Mouse (Mus musculus) spleen, adult 12 weeks (tissue): Measurements from ENCODE around the gene Il24.

ENCODE experiments used
- DNase-seq: peaks from one replicate; pipeline ENCODE4 v3.0.0; 2022; ENCODE audit warnings: low spot score

Gene Il24

GRCm38 (mm10) chr1:130887354-130887753 is at the start of gene Il24:
TSS of gene Il24 (minus strand) at chr1:130887454.
- DNase-seq: no peak

GRCm38 (mm10) chr1:130936351-130936750 is 49.1 kb upstream of the Il24 start:
- DNase-seq: no peak

- no peak for DNase-seq
Measured at GRCm38 (mm10) chr1:130926484-130926883, 39.2 kb upstream of the Il24 start.

GRCm38 (mm10) chr1:130918323-130918980 is 31.2 kb upstream of the Il24 start:
- DNase-seq: no peak

GRCm38 (mm10) chr1:130911401-130912010 is 24.3 kb upstream of the Il24 start, which contains the start of gene Il20:
TSS of gene Il20 (minus strand) at chr1:130911451.
- DNase-seq: no peak

GRCm38 (mm10) chr1:130902505-130902904 is 15.3 kb upstream of the Il24 start:
- no peak for DNase-seq

- no peak for DNase-seq
Measured at GRCm38 (mm10) chr1:130894468-130894867, 7.2 kb upstream of the Il24 start.

GRCm38 (mm10) chr1:130893329-130894040 is 6.2 kb upstream of the Il24 start:
- no peak for DNase-seq

GRCm38 (mm10) chr1:130892446-130892845 is 5.2 kb upstream of the Il24 start:
- no peak for DNase-seq

- no peak for DNase-seq
Measured at GRCm38 (mm10) chr1:130883146-130883545, 4.1 kb downstream of the Il24 start.

GRCm38 (mm10) chr1:130879927-130880326 is 7.3 kb downstream of the Il24 start:
- DNase-seq: no peak

- peak; percentile 4 for DNase-seq
Measured at GRCm38 (mm10) chr1:130877889-130878614, 9.2 kb downstream of the Il24 start.

GRCm38 (mm10) chr1:130876931-130877509 is 10.2 kb downstream of the Il24 start:
- no peak for DNase-seq

- no peak for DNase-seq
Measured at GRCm38 (mm10) chr1:130875910-130876309, 11.3 kb downstream of the Il24 start.

GRCm38 (mm10) chr1:130875139-130875538 is 12.1 kb downstream of the Il24 start:
- no peak for DNase-seq

- no peak for DNase-seq
Measured at GRCm38 (mm10) chr1:130872912-130873311, 14.3 kb downstream of the Il24 start.

GRCm38 (mm10) chr1:130865541-130866221 is 21.6 kb downstream of the Il24 start, which contains the start of gene Fcmr:
TSS of gene Fcmr (plus strand) at chr1:130865669.
- DNase-seq: no peak

- DNase-seq: no peak
Measured at GRCm38 (mm10) chr1:130864741-130865140, 22.5 kb downstream of the Il24 start.

- DNase-seq: peak; percentile 26
Measured at GRCm38 (mm10) chr1:130864238-130864637, 23.0 kb downstream of the Il24 start.

GRCm38 (mm10) chr1:130857456-130857855 is 29.8 kb downstream of the Il24 start:
- no peak for DNase-seq

- no peak for DNase-seq
Measured at GRCm38 (mm10) chr1:130855723-130856122, 31.5 kb downstream of the Il24 start.
